Mouse (Mus musculus) brain, embryonic 18.5 days (tissue): ENCODE results near the gene Ltn1.

ENCODE experiments used
- DNase-seq: peaks from one replicate; pipeline ENCODE4 v3.0.0-alpha.2; 2012; ENCODE audit warnings: low read depth, low spot score

Ltn1 gene

GRCm38 (mm10) chr16:87393813-87394548 is 38.4 kb downstream of the Ltn1 start:
- DNase-seq, result peak; percentile 6

GRCm38 (mm10) chr16:87387444-87387977 is 44.9 kb downstream of the Ltn1 start:
- DNase-seq, result no peak

- no peak for DNase-seq
Measured at GRCm38 (mm10) chr16:87384366-87384765, 48.0 kb downstream of the Ltn1 start.

- no peak for DNase-seq
Measured at GRCm38 (mm10) chr16:87382996-87383395, 49.4 kb downstream of the Ltn1 start.

GRCm38 (mm10) chr16:87366445-87366844 is 66.0 kb downstream of the Ltn1 start:
- DNase-seq, result no peak

- no peak for DNase-seq
Measured at GRCm38 (mm10) chr16:87366035-87366434, 66.4 kb downstream of the Ltn1 start.

GRCm38 (mm10) chr16:87364231-87364630 is 68.2 kb downstream of the Ltn1 start:
- DNase-seq, result no peak

- DNase-seq, result no peak
Measured at GRCm38 (mm10) chr16:87360096-87360495, 72.3 kb downstream of the Ltn1 start.

GRCm38 (mm10) chr16:87354748-87355147 is 77.7 kb downstream of the Ltn1 start:
- no peak for DNase-seq

- DNase-seq, result peak; percentile 86
Measured at GRCm38 (mm10) chr16:87354075-87354583, 78.3 kb downstream of the Ltn1 start, which contains the start of gene N6amt1. TSS of gene N6amt1 (plus strand) at chr16:87354185.

- no peak for DNase-seq
Measured at GRCm38 (mm10) chr16:87353605-87354004, 78.8 kb downstream of the Ltn1 start.

GRCm38 (mm10) chr16:87351386-87352105 is 80.9 kb downstream of the Ltn1 start:
- no peak for DNase-seq

GRCm38 (mm10) chr16:87348133-87348532 is 84.3 kb downstream of the Ltn1 start:
- no peak for DNase-seq

GRCm38 (mm10) chr16:87341043-87341572 is 91.3 kb downstream of the Ltn1 start:
- no peak for DNase-seq

GRCm38 (mm10) chr16:87334756-87335155 is 97.7 kb downstream of the Ltn1 start:
- no peak for DNase-seq

GRCm38 (mm10) chr16:87329986-87330385 is 102.4 kb downstream of the Ltn1 start:
- no peak for DNase-seq
